Mouse (Mus musculus) liver, adult 2 months (tissue): Measurements from ENCODE around the gene Gm37240. TPM values are rescaled to one million over a fixed set of nuclear protein-coding genes. Genes with fewer than 3 reads are reported as not detected.
A peak's percentile ranks its signal among the peaks of the same experiment; 100 is the strongest.

Experiments
- DNase-seq: peaks from one replicate; pipeline ENCODE4 v3.0.0-alpha.2; 2011; ENCODE audit warnings: low read depth, low spot score; ENCODE audit errors: extremely low read depth
- H3K27ac ChIP-seq: fragments of 200-500 bp; replicated peaks from 2 replicates; pipeline ENCODE4 v1.5.1; 2012; ENCODE audit warnings: low read depth, mild to moderate bottlenecking, control low read depth, inconsistent platforms, low read length; ENCODE audit not compliant: insufficient read depth
- H3K27me3 ChIP-seq: fragments of 200-500 bp; 2 replicates; pipeline ENCODE4 v1.6.1; 2012; ENCODE audit warnings: mild to moderate bottlenecking, moderate library complexity, low read length, inconsistent platforms; ENCODE audit not compliant: control insufficient read depth, insufficient read depth
- H3K36me3 ChIP-seq: fragments of 200-500 bp; 2 replicates; pipeline ENCODE4 v1.6.1; 2012; ENCODE audit warnings: low read length, inconsistent platforms; ENCODE audit not compliant: control insufficient read depth, insufficient read depth
- H3K4me1 ChIP-seq: fragments of 200-500 bp; 2 replicates; pipeline ENCODE4 v1.6.1; 2011; ENCODE audit warnings: low read length; ENCODE audit not compliant: control insufficient read depth, insufficient read depth
- H3K4me3 ChIP-seq: fragments of 200-500 bp; 2 replicates; pipeline ENCODE4 v1.5.1; 2011; ENCODE audit warnings: low read depth, mild to moderate bottlenecking, control low read depth, low read length, moderate library complexity; ENCODE audit not compliant: insufficient read depth
- H3K79me2 ChIP-seq: fragments of 200-500 bp; 2 replicates; pipeline ENCODE4 v1.6.1; 2012; ENCODE audit warnings: inconsistent platforms, mild to moderate bottlenecking, low read length, moderate library complexity; ENCODE audit not compliant: control insufficient read depth, insufficient read depth
- H3K9ac ChIP-seq: fragments of 200-500 bp; 2 replicates; pipeline ENCODE4 v1.6.1; 2012; ENCODE audit warnings: low read depth, mild to moderate bottlenecking, control low read depth, inconsistent platforms, low read length
- CTCF ChIP-seq: fragments of 200-500 bp; IDR thresholded peaks from 2 replicates; pipeline ENCODE4 v1.5.1; 2011; ENCODE audit warnings: low read depth, low read length, control low read depth
- POLR2A ChIP-seq: fragments of 200-500 bp; IDR thresholded peaks from 2 replicates; pipeline ENCODE4 v1.6.1; 2011; ENCODE audit warnings: low read length, control low read depth; ENCODE audit not compliant: insufficient read depth; ENCODE audit errors: extremely low read depth
- WGBS: fragments of 180-500 bp; shearing (Covaris S2); methylation state at CpG from one replicate; pipeline ENCODE4 v1.1.7; 2018; 5-methylcytosine and 5-hydroxymethylcytosine counted together
- polyA plus RNA-seq: library from polyadenylated mRNA; depleted of rRNA; stranded (reverse); fragments of >200 nt; gene quantifications from 2 replicates; pipeline ENCODE4 v1.2.3, GENCODE M21; 2012; rRNA removed
- total RNA-seq: library from RNA; depleted of rRNA; stranded (reverse); fragments of >200 nt; gene quantifications from 2 replicates; pipeline ENCODE4 v1.2.3, GENCODE M21; 2014; rRNA removed

The Gm37240 gene
- 2.2 and 7.7 TPM in 2 replicates for total RNA-seq
- polyA plus RNA-seq: 6.9 and 14.8 TPM in 2 replicates

DNA sequence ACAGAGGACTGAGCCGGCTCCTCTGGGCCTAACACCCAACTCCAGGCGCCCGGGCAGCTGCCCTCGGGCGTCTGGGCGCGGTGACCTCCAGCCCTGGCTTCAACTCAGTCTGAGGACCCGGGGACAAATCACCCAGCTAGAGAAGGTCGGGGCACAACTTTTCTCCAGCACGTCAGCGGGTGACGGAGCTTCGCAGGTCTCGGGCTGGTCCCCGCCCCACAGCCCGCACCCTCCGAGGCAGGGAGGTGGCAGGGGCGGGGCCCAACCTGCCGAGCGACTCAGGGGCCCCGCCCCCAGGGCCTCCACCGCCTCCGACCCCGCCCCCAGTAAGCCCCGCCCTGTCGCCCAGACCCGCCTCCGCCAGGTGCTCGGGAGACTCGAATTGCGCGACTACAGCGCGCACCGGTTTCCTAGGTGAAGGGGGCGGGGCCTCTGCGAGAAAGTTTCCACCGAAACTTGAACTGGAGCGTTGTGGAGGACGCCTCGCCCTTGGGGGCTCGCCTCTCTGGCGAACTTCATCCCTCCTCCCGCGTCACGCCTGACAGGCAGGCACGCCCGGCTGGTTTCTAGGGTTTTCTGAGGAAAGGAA is at the start of gene Gm37240, which contains the start of gene Glt28d2:
Gm37240 (minus strand) TSS at position 280 of the 589 bp plus-strand sequence.
Glt28d2 (minus strand) TSS at position 278 of the 589 bp plus-strand sequence.
- peaks cover 4% of the 10 kb centered on the region; the same call in 1 of the 2 replicates for H3K79me2 ChIP-seq
- H3K4me1 ChIP-seq: peaks cover 6% of the 10 kb centered on the region
- peak within 1 kb of the TSS; percentile 85 for H3K27ac ChIP-seq
- no peaks in the 10 kb centered on the region for H3K36me3 ChIP-seq
- DNase-seq: peak; percentile 88
- under 1% methylated on average over 48 of the region's 48 CpGs for WGBS
- H3K27me3 ChIP-seq: no peaks in the 10 kb centered on the region
- TF ChIP-seq CTCF (no peak), POLR2A (0 out of 2 replicates have a peak, but pooled peaks have one; percentile 46)
- peak within 1 kb of the TSS; percentile 77 for H3K4me3 ChIP-seq
- peak within 1 kb of the TSS; percentile 72 for H3K9ac ChIP-seq

DNA sequence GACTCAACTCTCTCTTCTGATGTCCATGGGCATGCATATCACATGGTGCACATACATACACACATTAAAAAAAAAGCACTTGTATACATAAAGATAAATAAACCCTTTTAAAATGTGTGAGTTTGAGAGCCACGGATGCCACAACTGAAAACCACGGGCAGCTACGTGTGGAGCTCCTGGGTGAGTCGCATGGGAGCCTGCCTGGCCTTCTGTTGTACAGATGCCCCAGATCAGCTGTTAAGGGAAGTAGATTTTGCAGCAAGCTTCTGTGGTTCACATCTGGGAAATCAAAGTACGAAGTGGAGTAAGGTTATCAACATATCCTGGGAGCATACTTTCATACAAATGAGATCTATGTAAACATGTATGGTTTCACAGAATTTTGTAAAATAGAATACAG is 46.3 kb upstream of the Gm37240 start:
- DNase-seq: no peak
- WGBS: 90% methylated on average over 5 of the region's 5 CpGs
- Histone ChIP-seq H3K79me2 (no peaks in the 10 kb centered on the region), H3K4me3 (no peak overlapping the region), H3K36me3 (no peaks in the 10 kb centered on the region), H3K4me1 (no peaks in the 10 kb centered on the region), H3K27ac (no peak overlapping the region), H3K27me3 (no peaks in the 10 kb centered on the region), H3K9ac (no peak overlapping the region)
- TF ChIP-seq CTCF (no peak), POLR2A (no peak)

DNA sequence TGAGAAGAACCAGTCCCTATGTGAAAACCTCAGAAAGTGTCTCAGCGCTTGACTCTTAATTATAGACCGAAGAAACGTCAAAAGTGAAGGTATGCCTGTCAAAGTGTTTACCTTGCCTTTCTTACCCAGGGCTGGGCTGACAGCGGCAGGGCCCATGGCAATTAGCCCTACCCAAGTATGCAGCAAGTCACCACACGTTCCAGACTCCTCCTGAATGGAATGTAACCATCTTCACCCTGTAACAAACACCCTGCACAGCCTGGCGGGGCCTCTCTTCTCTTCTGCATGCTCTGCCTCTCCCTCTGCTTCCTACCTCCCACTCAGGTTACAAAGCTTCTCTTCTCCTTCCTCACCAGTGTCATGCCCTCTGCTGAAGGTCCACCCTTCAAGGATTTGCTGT is 44.5 kb upstream of the Gm37240 start:
- TF ChIP-seq CTCF (no peak), POLR2A (no peak)
- H3K79me2 ChIP-seq: no peaks in the 10 kb centered on the region
- WGBS: 83% methylated on average over 6 of the region's 6 CpGs
- H3K27ac ChIP-seq: no peak overlapping the region
- no peak overlapping the region for H3K9ac ChIP-seq
- H3K4me1 ChIP-seq: no peaks in the 10 kb centered on the region
- DNase-seq: no peak
- H3K4me3 ChIP-seq: no peak overlapping the region
- no peaks in the 10 kb centered on the region for H3K36me3 ChIP-seq
- H3K27me3 ChIP-seq: no peaks in the 10 kb centered on the region

DNA sequence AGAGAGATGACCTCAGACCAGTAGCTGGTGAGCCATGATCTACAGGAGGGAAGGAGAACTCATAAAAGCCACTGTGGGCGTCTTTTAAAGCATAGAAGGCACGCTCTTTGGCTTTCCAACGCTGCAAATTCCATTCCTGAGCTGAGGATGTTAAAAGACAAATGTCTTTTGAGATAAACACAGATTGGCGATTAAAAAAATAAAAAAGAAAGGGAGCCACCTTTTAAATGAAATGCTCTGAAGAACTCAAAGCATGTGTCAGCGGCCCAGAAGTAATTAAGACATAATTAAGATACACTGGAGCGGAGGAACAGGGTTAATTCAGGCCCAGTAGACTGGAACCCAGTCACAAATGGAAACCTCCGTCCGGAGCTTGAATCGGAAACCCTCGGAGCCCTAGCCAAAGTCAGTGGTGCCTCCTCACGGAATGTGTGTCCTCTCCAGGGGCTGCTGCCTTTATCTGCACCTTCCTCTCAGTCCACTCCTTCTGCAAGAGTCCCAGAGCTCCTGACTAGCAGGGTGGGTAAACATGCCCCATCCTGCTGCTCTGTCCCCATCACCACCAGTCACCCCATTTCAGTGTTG is 43.4 kb upstream of the Gm37240 start:
- TF ChIP-seq POLR2A (no peak), CTCF (no peak)
- whole genome bisulfite sequencing: 90% methylated on average over 11 of the region's 11 CpGs
- no peaks in the 10 kb centered on the region for H3K27me3 ChIP-seq

DNA sequence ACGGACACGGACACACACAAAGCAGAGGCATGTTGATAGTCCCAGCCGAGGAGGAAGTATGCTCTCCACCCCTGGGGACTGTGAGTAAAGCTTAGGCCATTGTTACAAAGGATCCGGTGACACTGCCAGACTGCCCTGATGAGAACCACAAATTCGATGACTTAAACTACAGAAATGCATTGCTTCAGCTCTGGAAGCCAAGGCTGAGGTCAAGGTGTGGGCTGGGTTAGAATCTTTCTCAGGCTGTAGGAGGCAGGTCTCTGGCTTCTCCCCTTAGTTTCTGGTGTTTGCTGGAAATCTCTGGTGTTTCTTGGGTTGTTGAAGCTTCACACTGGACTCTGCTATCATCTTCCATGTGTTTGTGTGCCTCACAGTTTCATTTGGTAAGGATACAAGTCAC is 42.4 kb upstream of the Gm37240 start:
- Histone ChIP-seq H3K36me3 (no peaks in the 10 kb centered on the region), H3K4me3 (no peak overlapping the region), H3K27me3 (no peaks in the 10 kb centered on the region), H3K79me2 (no peaks in the 10 kb centered on the region), H3K27ac (no peak overlapping the region), H3K9ac (no peak overlapping the region), H3K4me1 (no peaks in the 10 kb centered on the region)
- WGBS: 81% methylated on average over 5 of the region's 5 CpGs
- no peak for TF ChIP-seq CTCF
- no peak for TF ChIP-seq POLR2A
- no peak for DNase-seq

More for the DNA sequence above, 43.4 kb upstream of the Gm37240 start:
- Histone ChIP-seq H3K4me3 (no peak overlapping the region), H3K36me3 (no peaks in the 10 kb centered on the region), H3K79me2 (no peaks in the 10 kb centered on the region), H3K4me1 (no peaks in the 10 kb centered on the region), H3K9ac (no peak overlapping the region), H3K27ac (no peak overlapping the region)
- no peak for DNase-seq

DNA sequence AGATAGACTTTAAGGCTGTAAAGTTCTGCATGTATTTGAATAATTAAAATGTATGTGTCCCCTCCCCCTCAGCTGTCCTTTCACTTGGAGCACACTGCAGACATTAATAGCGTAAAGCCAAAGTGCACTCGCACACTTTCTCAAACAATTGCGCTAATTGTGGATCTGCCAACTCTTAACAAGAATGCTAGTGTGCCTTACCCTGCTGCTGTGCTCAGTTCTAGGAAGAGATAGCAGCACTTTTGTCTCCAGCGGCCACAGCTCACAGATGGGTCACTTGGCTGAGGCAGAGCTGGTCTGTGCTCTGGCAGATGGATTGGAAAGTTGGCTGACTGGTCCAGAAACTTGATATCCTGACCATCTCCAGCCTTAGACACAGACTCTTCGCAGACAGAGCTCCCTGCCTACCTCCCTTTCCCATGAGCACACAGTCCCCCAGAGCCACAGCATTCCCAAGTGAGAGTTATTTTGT is 40.9 kb upstream of the Gm37240 start:
- Histone ChIP-seq H3K27me3 (no peaks in the 10 kb centered on the region), H3K9ac (no peak overlapping the region), H3K79me2 (no peaks in the 10 kb centered on the region), H3K4me3 (no peak overlapping the region), H3K36me3 (no peaks in the 10 kb centered on the region), H3K27ac (no peak overlapping the region), H3K4me1 (no peaks in the 10 kb centered on the region)
- TF ChIP-seq CTCF (no peak), POLR2A (no peak)
- no peak for DNase-seq
- 79% methylated on average over 5 of the region's 5 CpGs for whole genome bisulfite sequencing
